Mouse (Mus musculus) heart, embryonic 16.5 days (tissue): ENCODE measurements around the gene C1qtnf5. TPM values are rescaled to one million over a fixed set of nuclear protein-coding genes. Genes with fewer than 3 reads are reported as not detected.
"Not testable (repeated sequence)": the region's sequence is repeated elsewhere in the genome, so short reads cannot be mapped to it uniquely, and the experiment has no call there.

Source experiments
- ATAC-seq: fragments of 200-750 bp; cut with Nextera tagmentation; replicated peaks from 2 replicates; pipeline ENCODE4 v1.8.0; 2017; ENCODE audit warnings: moderate number of reproducible peaks; ENCODE audit not compliant: insufficient read depth, low FRiP score; ENCODE audit errors: extremely low read depth
- H3K27ac ChIP-seq: fragments of 300-500 bp; sonication (generic); 2 replicates; pipeline ENCODE4 v1.5.1; 2014; ENCODE audit warnings: mild to moderate bottlenecking, low read length, control low read depth, moderate library complexity
- H3K27me3 ChIP-seq: fragments of 300-500 bp; sonication (generic); 2 replicates; pipeline ENCODE4 v1.6.1; 2014; ENCODE audit warnings: low read length, mixed read lengths; ENCODE audit not compliant: control insufficient read depth, insufficient read depth
- H3K36me3 ChIP-seq: fragments of 300-500 bp; sonication (generic); 2 replicates; pipeline ENCODE4 v1.6.1; 2014; ENCODE audit not compliant: control insufficient read depth, insufficient read depth
- H3K4me1 ChIP-seq: fragments of 300-500 bp; sonication (generic); 2 replicates; pipeline ENCODE4 v1.6.1; 2014; ENCODE audit warnings: low read length, mixed read lengths; ENCODE audit not compliant: control insufficient read depth, insufficient read depth
- H3K4me2 ChIP-seq: fragments of 300-500 bp; sonication (generic); 2 replicates; pipeline ENCODE4 v1.6.1; 2014; ENCODE audit warnings: low read depth, mild to moderate bottlenecking, control low read depth, low read length
- H3K4me3 ChIP-seq: fragments of 300-500 bp; sonication (generic); 2 replicates; pipeline ENCODE4 v1.5.1; 2014; ENCODE audit warnings: mild to moderate bottlenecking, control low read depth, low read length
- H3K9ac ChIP-seq: fragments of 300-500 bp; sonication (generic); 2 replicates; pipeline ENCODE4 v1.6.1; 2014; ENCODE audit warnings: low read length, control low read depth
- H3K9me3 ChIP-seq: fragments of 300-500 bp; sonication (generic); replicated peaks from 2 replicates; pipeline ENCODE4 v1.6.1; 2016; ENCODE audit warnings: low read length; ENCODE audit not compliant: control insufficient read depth
- WGBS: fragments of 180-500 bp; shearing (Covaris S2); extraction: QIAGEN DNeasy Blood & Tissue Kit; methylation state at CpG from one replicate; pipeline ENCODE4 v1.1.7; 2014; 5-methylcytosine and 5-hydroxymethylcytosine counted together
- polyA plus RNA-seq: library from polyadenylated mRNA; unstranded; fragments of >200 nt; fragmentation: Nextera tagmentation; extraction: Ambion mirVana; gene quantifications from 2 replicates; pipeline ENCODE4 v1.2.1, GENCODE M21; 2015

C1qtnf5 gene
- polyA plus RNA-seq, 1 experiment from 2014 or later = 3.5 TPM

GRCm38 (mm10) chr9:44109360-44110095 is 2.5 kb downstream of the C1qtnf5 start:
- Histone ChIP-seq H3K27me3 (no peaks in the 10 kb centered on the region), H3K36me3 (peaks cover 3% of the 10 kb centered on the region; the same call in 1 of the 2 replicates), H3K27ac (no peak overlapping the region), H3K4me2 (peak overlapping the region; percentile 43), H3K4me3 (peak overlapping the region; percentile 24), H3K9me3 (no peaks in the 10 kb centered on the region), H3K4me1 (peaks cover 36% of the 10 kb centered on the region), H3K9ac (peak overlapping the region; percentile 57)
- no peak for ATAC-seq
- WGBS = 30% methylated on average over 9 of the region's 9 CpGs

DNA sequence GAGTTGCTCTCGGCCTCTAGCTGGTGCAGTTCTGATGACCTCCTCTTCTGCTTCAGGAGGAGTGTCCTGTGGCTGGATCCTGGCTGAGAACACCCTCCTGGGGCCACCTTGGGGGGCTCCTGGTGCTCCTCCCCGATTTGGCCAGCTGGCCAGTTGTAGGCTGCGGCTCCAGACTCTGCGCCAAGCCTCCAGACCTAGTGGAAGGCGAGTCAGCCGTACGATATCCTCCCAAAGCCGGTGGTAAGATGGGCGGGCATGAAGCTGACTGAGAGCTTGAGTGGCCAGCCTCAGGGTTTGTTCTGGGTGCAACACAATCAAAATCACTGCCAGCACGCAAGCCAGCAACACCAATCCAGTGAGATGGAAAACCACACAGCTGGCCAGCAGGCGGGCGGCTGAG is 4.9 kb downstream of the C1qtnf5 start:
- not testable (repeated sequence) for H3K9ac ChIP-seq, H3K27ac ChIP-seq, H3K36me3 ChIP-seq, H3K27me3 ChIP-seq, H3K9me3 ChIP-seq, ATAC-seq
- 49% methylated on average over 10 of the region's 12 CpGs for WGBS
- H3K4me3 ChIP-seq = peak overlapping the region; percentile 83
- peak overlapping the region; percentile 65 for H3K4me2 ChIP-seq
- peaks cover 32% of the 10 kb centered on the region for H3K4me1 ChIP-seq

DNA sequence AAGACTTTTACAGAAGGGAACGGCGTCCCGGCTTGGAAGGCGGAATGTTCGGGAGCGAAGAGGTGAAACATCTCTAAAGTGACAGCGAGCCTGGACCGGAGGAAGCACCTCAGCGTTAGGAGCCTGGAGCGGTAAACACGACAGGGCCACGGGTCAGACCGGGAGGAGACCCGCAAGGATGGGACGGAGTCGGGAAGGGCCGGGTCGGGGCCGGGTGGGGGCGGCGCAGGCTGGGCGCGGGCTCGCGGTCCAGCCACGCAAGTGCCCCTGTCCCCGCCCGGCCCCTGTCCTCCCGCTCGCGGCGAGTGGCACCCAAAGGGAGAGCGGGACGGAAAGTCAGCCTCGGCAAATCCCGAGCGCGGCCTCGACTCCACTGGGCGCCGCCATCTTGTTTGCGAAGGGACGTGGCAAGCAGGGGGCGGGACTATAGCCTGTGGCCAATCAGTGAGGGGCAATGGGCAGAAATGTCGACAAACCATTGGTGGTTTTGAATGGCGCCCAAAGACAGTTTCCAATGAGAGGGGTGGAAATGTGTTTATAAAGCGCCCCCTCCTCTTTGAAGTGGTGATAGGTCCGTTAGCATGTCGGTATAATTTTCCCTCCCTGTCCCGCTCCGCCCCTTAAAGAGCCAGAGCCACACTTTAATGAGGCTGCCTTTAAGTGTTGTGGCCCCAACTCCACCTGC is 6.2 kb downstream of the C1qtnf5 start, which contains the start of the genes Gm49380 and Rnf26:
Gm49380 (minus strand) TSS at position 396 of the 685 bp plus-strand sequence.
Rnf26 (minus strand) TSS at position 413 of the 685 bp plus-strand sequence.
- H3K9me3 ChIP-seq = no peaks in the 10 kb centered on the region
- H3K4me3 ChIP-seq = peak within 1 kb of the TSS; percentile 83
- no peaks in the 10 kb centered on the region for H3K27me3 ChIP-seq
- peak within 1 kb of the TSS; percentile 90 for H3K9ac ChIP-seq
- under 1% methylated on average over 51 of the region's 51 CpGs for WGBS
- H3K4me1 ChIP-seq = peaks cover 20% of the 10 kb centered on the region
- H3K36me3 ChIP-seq = no peaks in the 10 kb centered on the region
- ATAC-seq = peak; percentile 95
- H3K4me2 ChIP-seq = peak within 1 kb of the TSS; percentile 65
- peak within 1 kb of the TSS; percentile 81 for H3K27ac ChIP-seq

DNA sequence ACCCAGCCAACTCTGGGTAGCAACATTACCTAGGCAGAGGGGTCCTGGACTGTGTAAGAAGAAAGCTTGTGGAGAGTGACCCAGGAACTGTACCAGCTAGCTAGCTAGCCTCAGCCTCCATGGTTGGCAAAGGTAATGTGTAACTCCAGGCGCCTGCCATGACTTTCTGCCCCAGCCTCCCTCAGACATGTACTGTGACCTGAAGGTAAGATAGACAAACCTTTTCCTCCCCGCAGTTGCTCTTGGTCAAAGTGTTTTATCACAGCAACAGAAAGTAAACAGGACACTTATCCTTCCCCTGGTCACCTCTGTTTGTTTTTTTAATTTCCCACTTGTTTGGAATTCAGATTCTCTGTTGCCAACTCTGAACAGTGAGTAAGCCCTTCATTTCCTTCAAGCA is 7.4 kb downstream of the C1qtnf5 start:
- Histone ChIP-seq H3K9ac (no peak overlapping the region), H3K4me3 (no peak overlapping the region), H3K9me3 (no peaks in the 10 kb centered on the region), H3K36me3 (no peaks in the 10 kb centered on the region), H3K4me2 (no peak overlapping the region), H3K4me1 (peaks cover 13% of the 10 kb centered on the region), H3K27ac (no peak overlapping the region), H3K27me3 (no peaks in the 10 kb centered on the region)
- WGBS = 67% methylated on average over 2 of the region's 2 CpGs
- ATAC-seq = no peak

DNA sequence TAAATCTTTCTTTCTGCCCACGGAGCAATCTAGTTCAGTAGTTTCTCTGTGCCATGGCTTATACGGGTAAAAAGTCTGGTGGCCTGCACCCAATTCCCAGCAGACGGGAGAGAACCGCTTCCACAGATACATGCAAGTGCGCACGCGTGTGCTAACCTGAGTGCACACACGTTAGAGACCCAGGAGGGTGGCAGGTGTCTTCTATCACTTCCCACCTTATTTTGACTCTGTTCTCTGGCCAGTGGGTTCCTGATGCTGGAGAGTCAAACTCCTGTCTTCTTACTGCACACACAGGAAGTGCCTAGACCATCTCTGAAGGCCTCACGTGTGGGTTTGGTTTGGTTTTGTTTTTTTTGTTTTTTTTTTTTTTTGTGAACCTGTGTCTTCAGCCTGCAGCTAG is 8.6 kb downstream of the C1qtnf5 start:
- H3K36me3 ChIP-seq = no peaks in the 10 kb centered on the region
- no peaks in the 10 kb centered on the region for H3K27me3 ChIP-seq
- H3K9me3 ChIP-seq = no peaks in the 10 kb centered on the region
- H3K4me3 ChIP-seq = no peak overlapping the region
- WGBS = 80% methylated on average over 9 of the region's 9 CpGs
- H3K4me2 ChIP-seq = no peak overlapping the region
- H3K4me1 ChIP-seq = peaks cover 2% of the 10 kb centered on the region; the same call in 1 of the 2 replicates
- ATAC-seq = no peak
- peak overlapping the region; percentile 34; the same call in 1 of the 2 replicates for H3K9ac ChIP-seq
- peak overlapping the region; percentile 14; the same call in 1 of the 2 replicates for H3K27ac ChIP-seq

DNA sequence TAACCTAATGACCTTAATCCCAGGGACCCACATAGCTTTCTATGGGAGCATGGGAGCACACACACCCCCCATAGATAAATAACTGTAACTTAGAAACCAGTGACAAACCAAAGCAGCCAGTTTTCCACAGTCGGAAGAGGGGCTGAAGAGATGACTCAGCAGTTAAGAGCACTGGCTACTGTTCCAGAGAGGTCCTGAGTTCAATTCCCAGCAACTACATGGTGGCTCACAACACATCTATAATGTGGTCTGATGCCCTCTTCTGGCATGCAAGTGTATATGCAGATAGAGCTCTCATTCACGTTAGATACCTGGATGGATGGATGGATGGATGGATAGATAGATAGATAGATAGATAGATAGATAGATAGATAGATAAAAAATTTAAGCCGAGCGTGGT is 9.1 kb downstream of the C1qtnf5 start:
- no peak for ATAC-seq
- Histone ChIP-seq H3K4me3 (no peak overlapping the region), H3K4me2 (no peak overlapping the region), H3K27ac (peak overlapping the region; percentile 16; the same call in 1 of the 2 replicates), H3K4me1 (peaks cover 2% of the 10 kb centered on the region; the same call in 1 of the 2 replicates), H3K9me3 (no peaks in the 10 kb centered on the region), H3K36me3 (no peaks in the 10 kb centered on the region), H3K27me3 (no peaks in the 10 kb centered on the region), H3K9ac (no peak overlapping the region)
- 84% methylated on average over 4 of the region's 4 CpGs for WGBS

- Histone ChIP-seq H3K9me3 (no peaks in the 10 kb centered on the region), H3K9ac (no peak overlapping the region), H3K4me1 (no peaks in the 10 kb centered on the region), H3K4me2 (no peak overlapping the region), H3K27me3 (no peaks in the 10 kb centered on the region), H3K4me3 (no peak overlapping the region), H3K36me3 (no peaks in the 10 kb centered on the region), H3K27ac (no peak overlapping the region)
- 53% methylated on average over 5 of the region's 5 CpGs for WGBS
- ATAC-seq = no peak
Measured at GRCm38 (mm10) chr9:44119011-44119410, 12.0 kb downstream of the C1qtnf5 start.

DNA sequence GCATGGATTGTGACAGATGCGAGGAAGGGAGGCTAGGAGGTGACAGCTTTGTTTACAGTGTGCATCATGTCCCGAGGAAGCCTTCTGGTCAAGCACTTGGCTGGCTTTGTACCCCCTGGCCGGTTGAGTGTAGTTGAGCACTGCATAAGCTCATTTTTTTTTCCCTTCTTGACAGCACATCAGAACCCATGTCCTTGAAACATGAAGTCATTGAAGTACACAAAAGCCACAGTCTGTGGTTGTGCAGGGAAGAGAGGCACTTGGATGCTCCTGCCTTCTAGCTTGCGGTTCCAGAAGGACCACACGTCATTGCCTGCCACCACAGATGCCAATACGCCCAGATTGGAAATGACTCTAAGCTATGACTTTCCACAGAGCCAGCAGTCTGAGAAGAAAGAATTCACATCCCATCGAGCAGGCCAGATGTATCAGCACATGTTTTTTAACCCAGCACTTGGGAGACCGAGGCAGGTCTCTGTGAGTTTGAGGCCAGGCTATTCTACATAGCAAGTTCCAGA is 13.0 kb downstream of the C1qtnf5 start:
- 70% methylated on average over 8 of the region's 8 CpGs for WGBS
- Histone ChIP-seq H3K4me2 (no peak overlapping the region), H3K27ac (no peak overlapping the region), H3K9me3 (no peaks in the 10 kb centered on the region), H3K4me3 (no peak overlapping the region), H3K27me3 (no peaks in the 10 kb centered on the region), H3K9ac (no peak overlapping the region), H3K36me3 (no peaks in the 10 kb centered on the region), H3K4me1 (no peaks in the 10 kb centered on the region)
- ATAC-seq = no peak

GRCm38 (mm10) chr9:44124317-44124716 is 17.3 kb downstream of the C1qtnf5 start:
- no peak overlapping the region for H3K4me2 ChIP-seq
- peaks cover 16% of the 10 kb centered on the region for H3K4me1 ChIP-seq
- H3K9me3 ChIP-seq = no peaks in the 10 kb centered on the region
- H3K4me3 ChIP-seq = no peak overlapping the region
- H3K9ac ChIP-seq = no peak overlapping the region
- H3K27me3 ChIP-seq = no peaks in the 10 kb centered on the region
- H3K36me3 ChIP-seq = no peaks in the 10 kb centered on the region
- WGBS = 64% methylated on average over 6 of the region's 6 CpGs
- no peak overlapping the region for H3K27ac ChIP-seq
- ATAC-seq = no peak
